Mouse (Mus musculus) liver, adult 2 months (tissue): ENCODE measurements around the gene Ina.

Source experiments
- CTCF ChIP-seq: fragments of 200-500 bp; IDR thresholded peaks from 2 replicates; pipeline ENCODE4 v1.5.1; 2011; ENCODE audit warnings: low read depth, low read length, control low read depth
- POLR2A ChIP-seq: fragments of 200-500 bp; IDR thresholded peaks from 2 replicates; pipeline ENCODE4 v1.6.1; 2011; ENCODE audit warnings: low read length, control low read depth; ENCODE audit not compliant: insufficient read depth; ENCODE audit errors: extremely low read depth

GRCm38 (mm10) chr19:46983966-46984380 lies 30.5 kb upstream of the Ina start:
- TF ChIP-seq POLR2A (no peak), CTCF (no peak)
